Mouse (Mus musculus) brain, adult 2 months (tissue): Measurements from ENCODE around the gene Ddx49.

Experiments used
- DNase-seq: peaks from one replicate; pipeline ENCODE4 v3.0.0; 2011; ENCODE audit warnings: low read depth, low spot score

Gene Ddx49

GRCm38 (mm10) chr8:70316511-70317504 is 14.5 kb upstream of the Ddx49 start:
- DNase-seq: peak; percentile 97

- DNase-seq: peak; percentile 88
These were observed 13.6 kb upstream of the Ddx49 start, which contains the start of gene Cers1 for GRCm38 (mm10) chr8:70315624-70316510. Cers1 (plus strand) TSS chr8:70315775.

- no peak for DNase-seq
These were observed 11.1 kb upstream of the Ddx49 start for GRCm38 (mm10) chr8:70313399-70313798.

- DNase-seq: peak; percentile 36
These were observed 7.0 kb upstream of the Ddx49 start for GRCm38 (mm10) chr8:70309311-70309710.

GRCm38 (mm10) chr8:70302901-70303300 is 612 bp upstream of the Ddx49 start:
- no peak for DNase-seq

- no peak for DNase-seq
These were observed 1.4 kb downstream of the Ddx49 start for GRCm38 (mm10) chr8:70300881-70301280.

GRCm38 (mm10) chr8:70293988-70294405 is 8.3 kb downstream of the Ddx49 start:
- peak; percentile 41 for DNase-seq

GRCm38 (mm10) chr8:70286737-70287136 is 15.6 kb downstream of the Ddx49 start:
- no peak for DNase-seq

- no peak for DNase-seq
These were observed 17.0 kb downstream of the Ddx49 start for GRCm38 (mm10) chr8:70285304-70285703.

- no peak for DNase-seq
These were observed 17.9 kb downstream of the Ddx49 start for GRCm38 (mm10) chr8:70284421-70284820.

- DNase-seq: no peak
These were observed 18.9 kb downstream of the Ddx49 start for GRCm38 (mm10) chr8:70283136-70284077.

GRCm38 (mm10) chr8:70282603-70283135 is 19.6 kb downstream of the Ddx49 start, which contains the start of gene Homer3:
Homer3 (plus strand) TSS chr8:70282827.
- DNase-seq: peak; percentile 89

GRCm38 (mm10) chr8:70281001-70281400 is 21.3 kb downstream of the Ddx49 start:
- no peak for DNase-seq

GRCm38 (mm10) chr8:70279266-70279665 is 23.0 kb downstream of the Ddx49 start:
- peak; percentile 44 for DNase-seq

- peak; percentile 63 for DNase-seq
These were observed 24.1 kb downstream of the Ddx49 start for GRCm38 (mm10) chr8:70278175-70278574.

GRCm38 (mm10) chr8:70276476-70276875 is 25.8 kb downstream of the Ddx49 start:
- DNase-seq: no peak

- DNase-seq: no peak
These were observed 27.9 kb downstream of the Ddx49 start for GRCm38 (mm10) chr8:70274350-70274749.

- no peak for DNase-seq
These were observed 29.3 kb downstream of the Ddx49 start for GRCm38 (mm10) chr8:70272949-70273348.

GRCm38 (mm10) chr8:70268799-70269565 is 33.3 kb downstream of the Ddx49 start:
- DNase-seq: peak; percentile 63

- DNase-seq: peak; percentile 66
These were observed 34.0 kb downstream of the Ddx49 start for GRCm38 (mm10) chr8:70268311-70268710.
